Comparison of ENCODE assay signal across 11 mouse cellular contexts in genomic region chr1:136674548-136675455, GRCm38 (mm10). TPM values are rescaled to one million over a fixed set of nuclear protein-coding genes. Genes with fewer than 3 reads are reported as not detected.
DNase-seq lines count a peak whose midpoint lies in the region; ATAC-seq and TF ChIP-seq lines count a peak whose summit lies in the region.
"Had no signal": no experiment of that assay in that cellular context is flagged by ENCODE, and none has a peak within 500 bp of the region (broad histone marks: within the 10 kb centered on the region; RNA-seq: fewer than 3 reads in every experiment).

No protein-coding gene starts in this region.

- peaks cover 27% of the 10 kb centered on the region; the same call in 1 of the 2 replicates for H3K27me3 ChIP-seq in hindbrain, embryonic 10.5 days (ENCODE audit: insufficient read depth, poor library complexity, severe bottlenecking)
- H3K27me3 ChIP-seq in hindbrain, postnatal 0 days (ENCODE audit: insufficient read depth, low read length) = no peaks in the 10 kb centered on the region
- no peaks in the 10 kb centered on the region for H3K27me3 ChIP-seq in ES-Bruce4 (ENCODE audit: control insufficient read depth, insufficient read depth, low read length, poor library complexity, severe bottlenecking)
- H3K27me3 ChIP-seq in liver, embryonic 16.5 days (ENCODE audit: control insufficient read depth, insufficient read depth, low read depth, low read length) = no peaks in the 10 kb centered on the region

- no peak for DNase-seq in hindbrain, embryonic 10.5 days (ENCODE audit: low spot score)
- no peak for DNase-seq in hindbrain, postnatal 0 days (ENCODE audit: low spot score)
- DNase-seq in adrenal gland, postnatal 14 days = peak; percentile 57
- DNase-seq in urinary bladder, postnatal 36 days (ENCODE audit: low spot score in 2 of 2) = no peak
- no peak for DNase-seq in layer of hippocampus, adult 8-10 months (ENCODE audit: low spot score in 2 of 2)
- DNase-seq: cerebellum, adult 9-10 months; left cerebral cortex, postnatal 4 days had no signal

- H3K36me3 ChIP-seq in hindbrain, embryonic 10.5 days = no peaks in the 10 kb centered on the region
- H3K36me3 ChIP-seq in hindbrain, postnatal 0 days (ENCODE audit: insufficient read depth, low read length) = no peaks in the 10 kb centered on the region
- H3K36me3 ChIP-seq in ES-Bruce4 (ENCODE audit: control insufficient read depth, insufficient read depth, low read length, poor library complexity, severe bottlenecking) = no peaks in the 10 kb centered on the region; the same call in 1 of the 2 replicates
- H3K36me3 ChIP-seq in liver, embryonic 16.5 days (ENCODE audit: control insufficient read depth, insufficient read depth) = no peaks in the 10 kb centered on the region

- peak; percentile 99 for TF ChIP-seq EP300 in ES-Bruce4 (IDR thresholded peaks at IDR 0.05; ENCODE audit: insufficient read depth, low read depth, low read length)

- peak overlapping the region; percentile 37; the same call in 1 of the 2 replicates for H3K27ac ChIP-seq in hindbrain, embryonic 10.5 days
- H3K27ac ChIP-seq in hindbrain, postnatal 0 days = no peak overlapping the region
- H3K27ac ChIP-seq in ES-Bruce4 (ENCODE audit: insufficient read depth, low read length) = peak overlapping the region; percentile 97
- 0 out of 2 replicates have a peak overlapping the region, but pooled peaks have one; percentile 7 for H3K27ac ChIP-seq in liver, embryonic 16.5 days (ENCODE audit: low read length)

- 12% methylated on average over 25 of the region's 25 CpGs for WGBS in hindbrain, embryonic 10.5 days
- WGBS in hindbrain, postnatal 0 days = 24% methylated on average over 25 of the region's 25 CpGs
- WGBS in liver, embryonic 16.5 days (ENCODE audit: insufficient replicate concordance) = 39% methylated on average over 25 of the region's 25 CpGs

- H3K4me2 ChIP-seq in hindbrain, postnatal 0 days (ENCODE audit: low read depth, low read length) = no peak overlapping the region
- no peak overlapping the region for H3K4me2 ChIP-seq in liver, embryonic 16.5 days (ENCODE audit: low read depth, low read length)

- H3K9me3 ChIP-seq in hindbrain, embryonic 10.5 days = no peaks in the 10 kb centered on the region
- no peaks in the 10 kb centered on the region for H3K9me3 ChIP-seq in hindbrain, postnatal 0 days (ENCODE audit: low read length)
- H3K9me3 ChIP-seq in ES-Bruce4 (replicated peaks; ENCODE audit: control insufficient read depth, insufficient read depth, low read length, poor library complexity, severe bottlenecking) = no peaks in the 10 kb centered on the region
- no peaks in the 10 kb centered on the region for H3K9me3 ChIP-seq in liver, embryonic 16.5 days (replicated peaks; ENCODE audit: control insufficient read depth, low read length)

- TF ChIP-seq POLR2A in ES-Bruce4 (IDR thresholded peaks at IDR 0.05; ENCODE audit: insufficient read depth, low read length) = no peak

- peaks cover 28% of the 10 kb centered on the region for H3K4me1 ChIP-seq in hindbrain, embryonic 10.5 days (replicated peaks)
- H3K4me1 ChIP-seq in hindbrain, postnatal 0 days (ENCODE audit: insufficient read depth, low read length) = no peaks in the 10 kb centered on the region
- peaks cover 9% of the 10 kb centered on the region for H3K4me1 ChIP-seq in ES-Bruce4 (ENCODE audit: control insufficient read depth, insufficient read depth, low read length)
- no peaks in the 10 kb centered on the region; the same call in 1 of the 2 replicates for H3K4me1 ChIP-seq in liver, embryonic 16.5 days (ENCODE audit: control insufficient read depth, low read depth, low read length)

- TF ChIP-seq CTCF in hindbrain, postnatal 0 days (IDR thresholded peaks at IDR 0.05; ENCODE audit: low read depth) = no peak
- TF ChIP-seq CTCF in ES-Bruce4 (IDR thresholded peaks at IDR 0.05; ENCODE audit: low read depth, low read length) = no peak

- peak overlapping the region; percentile 21; the same call in 1 of the 2 replicates for H3K4me3 ChIP-seq in hindbrain, embryonic 10.5 days
- no peak overlapping the region for H3K4me3 ChIP-seq in hindbrain, postnatal 0 days (ENCODE audit: low read length)
- peak overlapping the region; percentile 29 for H3K4me3 ChIP-seq in ES-Bruce4 (ENCODE audit: low read depth, low read length)
- H3K4me3 ChIP-seq in liver, embryonic 16.5 days (ENCODE audit: low read depth, low read length) = no peak overlapping the region

- H3K9ac ChIP-seq in hindbrain, postnatal 0 days (replicated peaks; ENCODE audit: low read length) = no peak overlapping the region
- H3K9ac ChIP-seq in ES-Bruce4 (ENCODE audit: low read depth, poor library complexity, severe bottlenecking) = peak overlapping the region; percentile 65
- H3K9ac ChIP-seq in liver, embryonic 16.5 days (ENCODE audit: low read depth, low read length) = no peak overlapping the region

- ATAC-seq in hindbrain, postnatal 0 days = no peak
- ATAC-seq in liver, embryonic 16.5 days (ENCODE audit: low read depth) = no peak
- ATAC-seq in frontal cortex, adult (ENCODE audit: low TSS enrichment) = no peak
- ATAC-seq: intestine, postnatal 0 days had no signal

RNA-seq across cellular contexts. Expression of gene Zfp281, which starts 50.1 kb away (rescaled TPM):
- polyA plus RNA-seq in hindbrain, embryonic 10.5 days (2016; fragmentation: Nextera tagmentation; extraction: Ambion mirVana) = 22.9 and 27.7 TPM in 2 replicates
- 22.3 and 25.7 TPM in 2 replicates for total RNA-seq in hindbrain, postnatal 0 days (2014; rRNA removed)
- polyA plus RNA-seq in hindbrain, postnatal 0 days (2015; fragmentation: Nextera tagmentation; extraction: Ambion mirVana) = 17.2 and 19.5 TPM in 2 replicates
- 94.4 and 98.1 TPM in 2 replicates for polyA plus RNA-seq in ES-Bruce4 (2011; ENCODE audit: insufficient read depth, insufficient read length, low read depth, missing spikeins)
- 16.3 and 16.9 TPM in 2 replicates for total RNA-seq in adrenal gland, postnatal 14 days (2021)
- 6.4 TPM in 2 replicates for polyA plus RNA-seq in liver, embryonic 16.5 days (2015; fragmentation: Nextera tagmentation; extraction: Ambion mirVana)
- total RNA-seq in layer of hippocampus, adult 8-10 months (2022) = 10 to 100 TPM; 34.4 to 37.8 (median 34.9) TPM

Comparison
In these comparisons a context has a peak if more than half of its experiments do, and no peak if none do; other contexts are left out.
1. H3K4me3 ChIP-seq: peak in hindbrain, embryonic 10.5 days (single experiment) and ES-Bruce4 (single experiment); none in hindbrain, postnatal 0 days (single experiment) and liver, embryonic 16.5 days (single experiment).